Comparison of ENCODE assay signal across 12 mouse cellular contexts in genomic region chr2:101965515-101965914, GRCm38 (mm10).
DNase-seq lines count a peak whose midpoint lies in the region; ATAC-seq lines count a peak whose summit lies in the region.
"Had no signal": no experiment of that assay in that cellular context is flagged by ENCODE, and none has a peak within 500 bp of the region (broad histone marks: within the 10 kb centered on the region; RNA-seq: fewer than 3 reads in every experiment).

No protein-coding gene starts in this region.

- no peak overlapping the region for H3K4me3 ChIP-seq in kidney, embryonic 16.5 days (ENCODE audit: low read length)
- no peak overlapping the region for H3K4me3 ChIP-seq in forebrain, embryonic 13.5 days
- H3K4me3 ChIP-seq in limb, embryonic 11.5 days (ENCODE audit: low read depth, low read length): no peak overlapping the region
- H3K4me3 ChIP-seq in midbrain, embryonic 12.5 days: no peak overlapping the region

- 0 out of 2 replicates have a peak, but pooled peaks have one; percentile 22 for ATAC-seq in kidney, embryonic 16.5 days (ENCODE audit: low FRiP score, low TSS enrichment)
- peak; percentile 65 for ATAC-seq in forebrain, embryonic 13.5 days
- no peak for ATAC-seq in limb, embryonic 11.5 days (ENCODE audit: insufficient number of reproducible peaks, low FRiP score, low TSS enrichment, low read depth)
- ATAC-seq in midbrain, embryonic 12.5 days (ENCODE audit: low FRiP score, low read depth): peak; percentile 24; the same call in 1 of the 2 replicates
- ATAC-seq in frontal cortex, adult (ENCODE audit: low TSS enrichment): no peak

- no peak for DNase-seq in kidney, adult 8-10 months
- DNase-seq in limb, embryonic 11.5 days (ENCODE audit: low spot score): peak; percentile 46
- no peak for DNase-seq in MN1 (ENCODE audit: low spot score)
- no peak for DNase-seq in gastrocnemius, postnatal 25 days
- DNase-seq: adrenal gland, postnatal 14 days; cerebellum, adult 11 months; kidney, postnatal 4 days; thymus, postnatal 4 days had no signal

- no peaks in the 10 kb centered on the region for H3K36me3 ChIP-seq in kidney, embryonic 16.5 days (ENCODE audit: insufficient read depth, low read length)
- no peaks in the 10 kb centered on the region for H3K36me3 ChIP-seq in forebrain, embryonic 13.5 days (ENCODE audit: poor library complexity, severe bottlenecking)
- H3K36me3 ChIP-seq in limb, embryonic 11.5 days (ENCODE audit: control insufficient read depth, insufficient read depth, low read length): no peaks in the 10 kb centered on the region
- no peaks in the 10 kb centered on the region for H3K36me3 ChIP-seq in midbrain, embryonic 12.5 days

- H3K27me3 ChIP-seq in kidney, embryonic 16.5 days (ENCODE audit: insufficient read depth, low read length): no peaks in the 10 kb centered on the region
- no peaks in the 10 kb centered on the region for H3K27me3 ChIP-seq in forebrain, embryonic 13.5 days
- H3K27me3 ChIP-seq in limb, embryonic 11.5 days (ENCODE audit: control insufficient read depth, insufficient read depth, low read length): no peaks in the 10 kb centered on the region
- H3K27me3 ChIP-seq in midbrain, embryonic 12.5 days: no peaks in the 10 kb centered on the region

- H3K9ac ChIP-seq in kidney, embryonic 16.5 days (replicated peaks; ENCODE audit: low read length): no peak overlapping the region
- H3K9ac ChIP-seq in forebrain, embryonic 13.5 days: no peak overlapping the region
- H3K9ac ChIP-seq in limb, embryonic 11.5 days (ENCODE audit: low read length): no peak overlapping the region
- no peak overlapping the region for H3K9ac ChIP-seq in midbrain, embryonic 12.5 days (replicated peaks)

- 0 out of 2 replicates have a peak overlapping the region, but pooled peaks have one; percentile 17 for H3K27ac ChIP-seq in kidney, embryonic 16.5 days (ENCODE audit: low read length)
- peak overlapping the region; percentile 37; the same call in 1 of the 2 replicates for H3K27ac ChIP-seq in forebrain, embryonic 13.5 days
- H3K27ac ChIP-seq in limb, embryonic 11.5 days (replicated peaks; ENCODE audit: low read depth, low read length): peak overlapping the region; percentile 25
- peak overlapping the region; percentile 60 for H3K27ac ChIP-seq in midbrain, embryonic 12.5 days (replicated peaks)

- H3K9me3 ChIP-seq in kidney, embryonic 16.5 days (ENCODE audit: low read length): no peaks in the 10 kb centered on the region
- no peaks in the 10 kb centered on the region for H3K9me3 ChIP-seq in forebrain, embryonic 13.5 days (replicated peaks)
- H3K9me3 ChIP-seq in limb, embryonic 11.5 days (ENCODE audit: control insufficient read depth, low read length): no peaks in the 10 kb centered on the region
- no peaks in the 10 kb centered on the region for H3K9me3 ChIP-seq in midbrain, embryonic 12.5 days

- H3K4me1 ChIP-seq in kidney, embryonic 16.5 days (ENCODE audit: insufficient read depth, low read length): peaks cover 41% of the 10 kb centered on the region
- peaks cover 100% of the 10 kb centered on the region for H3K4me1 ChIP-seq in forebrain, embryonic 13.5 days
- peaks cover 21% of the 10 kb centered on the region for H3K4me1 ChIP-seq in limb, embryonic 11.5 days (ENCODE audit: control insufficient read depth, insufficient read depth, low read length)
- peaks cover 79% of the 10 kb centered on the region for H3K4me1 ChIP-seq in midbrain, embryonic 12.5 days

- H3K4me2 ChIP-seq in kidney, embryonic 16.5 days (replicated peaks; ENCODE audit: low read depth, low read length): no peak overlapping the region
- H3K4me2 ChIP-seq in forebrain, embryonic 13.5 days: no peak overlapping the region
- no peak overlapping the region for H3K4me2 ChIP-seq in limb, embryonic 11.5 days (ENCODE audit: low read depth, severe bottlenecking)
- H3K4me2 ChIP-seq in midbrain, embryonic 12.5 days (replicated peaks): no peak overlapping the region

- WGBS in kidney, embryonic 16.5 days: 38% methylated on average over 5 of the region's 5 CpGs
- 12% methylated on average over 5 of the region's 5 CpGs for WGBS in forebrain, embryonic 13.5 days
- WGBS in limb, embryonic 11.5 days: 25% methylated on average over 5 of the region's 5 CpGs
- 43% methylated on average over 5 of the region's 5 CpGs for WGBS in midbrain, embryonic 12.5 days

Comparison
In these comparisons a context has a peak if more than half of its experiments do, and no peak if none do; other contexts are left out.
1. ATAC-seq: peak in kidney, embryonic 16.5 days (single experiment), forebrain, embryonic 13.5 days (single experiment) and midbrain, embryonic 12.5 days (single experiment); none in limb, embryonic 11.5 days (single experiment) and frontal cortex, adult (single experiment).
2. Peak in every context shown above with its lines, with median percentiles within 50 percentile points of each other: H3K27ac ChIP-seq.